Mouse (Mus musculus) embryonic facial prominence, embryonic 15.5 days (tissue): ENCODE measurements around the gene Atp1a4. TPM values are rescaled to one million over a fixed set of nuclear protein-coding genes. Genes with fewer than 3 reads are reported as not detected.

ENCODE experiments used
- ATAC-seq: fragments of 200-750 bp; cut with Nextera tagmentation; 2 replicates; pipeline ENCODE4 v1.8.0; 2017; ENCODE audit warnings: low read depth, moderate TSS enrichment; ENCODE audit not compliant: insufficient number of reproducible peaks, low FRiP score, low TSS enrichment
- H3K27ac ChIP-seq: fragments of 300-500 bp; sonication (generic); replicated peaks from 2 replicates; pipeline ENCODE4 v1.5.1; 2015; ENCODE audit warnings: mild to moderate bottlenecking, inconsistent platforms
- H3K27me3 ChIP-seq: fragments of 300-500 bp; sonication (generic); 2 replicates; pipeline ENCODE4 v1.6.1; 2015; ENCODE audit warnings: inconsistent platforms
- H3K36me3 ChIP-seq: fragments of 300-500 bp; sonication (generic); 2 replicates; pipeline ENCODE4 v1.6.1; 2015; ENCODE audit warnings: mild to moderate bottlenecking, inconsistent platforms
- H3K4me1 ChIP-seq: fragments of 300-500 bp; sonication (generic); 2 replicates; pipeline ENCODE4 v1.6.1; 2015; ENCODE audit warnings: inconsistent platforms
- H3K4me2 ChIP-seq: fragments of 300-500 bp; sonication (generic); replicated peaks from 2 replicates; pipeline ENCODE4 v1.6.1; 2015; ENCODE audit warnings: mild to moderate bottlenecking, inconsistent platforms
- H3K4me3 ChIP-seq: fragments of 300-500 bp; sonication (generic); replicated peaks from 2 replicates; pipeline ENCODE4 v1.5.1; 2015; ENCODE audit warnings: mild to moderate bottlenecking, inconsistent platforms
- H3K9ac ChIP-seq: fragments of 300-500 bp; sonication (generic); 2 replicates; pipeline ENCODE4 v1.6.1; 2015; ENCODE audit warnings: inconsistent platforms
- H3K9me3 ChIP-seq: fragments of 300-500 bp; sonication (generic); replicated peaks from 2 replicates; pipeline ENCODE4 v1.6.1; 2016; ENCODE audit warnings: inconsistent platforms
- WGBS: fragments of 180-500 bp; shearing (Covaris S2); methylation state at CpG from one replicate; pipeline ENCODE4 v1.1.7; 2015; 5-methylcytosine and 5-hydroxymethylcytosine counted together
- polyA plus RNA-seq: library from polyadenylated mRNA; unstranded; fragments of >200 nt; fragmentation: Nextera tagmentation; extraction: Ambion mirVana; gene quantifications from 2 replicates; pipeline ENCODE4 v1.2.1, GENCODE M21; 2015

Gene Atp1a4
- polyA plus RNA-seq, 1 experiment from 2014 or later, result not detected

DNA sequence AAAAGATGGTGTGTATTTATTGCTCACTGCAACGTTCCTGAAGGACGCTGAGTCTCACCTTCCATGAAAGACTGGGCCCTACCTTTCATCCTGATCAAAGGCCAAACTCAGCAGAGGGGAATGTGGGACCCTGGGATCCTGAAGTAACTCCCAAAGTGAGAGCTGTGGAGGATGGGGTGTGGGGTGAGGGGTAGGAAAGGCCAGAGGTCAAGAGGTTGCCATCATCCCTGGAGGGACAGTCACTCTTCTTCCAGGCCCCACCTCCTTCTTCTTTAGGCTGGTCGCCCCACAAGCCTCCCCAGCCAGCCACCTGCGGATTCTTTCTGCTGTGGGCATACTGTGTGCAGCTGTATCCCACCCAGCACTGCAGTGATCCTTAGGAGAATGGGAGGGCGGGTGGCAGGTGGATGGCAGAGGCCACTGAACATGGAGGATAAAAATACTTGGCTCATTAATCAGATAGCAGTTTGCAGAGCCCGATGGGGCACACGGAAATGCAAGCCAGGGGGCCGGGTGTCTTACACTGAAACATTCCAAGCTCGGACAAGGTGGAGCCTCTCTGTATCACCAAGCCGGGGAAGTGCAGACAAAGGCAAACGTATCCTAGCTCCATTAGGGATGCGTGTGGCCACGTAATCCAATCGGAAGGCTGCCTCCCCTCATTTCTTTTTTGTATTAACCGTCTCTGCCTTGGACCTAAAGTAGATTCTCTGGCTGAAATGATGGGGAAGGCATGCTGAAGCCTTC lies 39.9 kb downstream of the Atp1a4 start:
- no peak overlapping the region for H3K4me2 ChIP-seq
- peak overlapping the region; percentile 34; the same call in 1 of the 2 replicates for H3K27ac ChIP-seq
- no peak overlapping the region for H3K4me3 ChIP-seq
- H3K27me3 ChIP-seq, result no peaks in the 10 kb centered on the region
- H3K9ac ChIP-seq, result no peak overlapping the region
- peaks cover 52% of the 10 kb centered on the region for H3K4me1 ChIP-seq
- ATAC-seq, result no peak
- no peaks in the 10 kb centered on the region for H3K9me3 ChIP-seq
- H3K36me3 ChIP-seq, result no peaks in the 10 kb centered on the region
- 54% methylated on average over 15 of the region's 15 CpGs for WGBS

- WGBS, result 1% methylated on average over 5 of the region's 5 CpGs
- peak overlapping the region; percentile 45 for H3K4me2 ChIP-seq
- ATAC-seq, result peak; percentile 39; the same call in 1 of the 2 replicates
- H3K36me3 ChIP-seq, result no peaks in the 10 kb centered on the region
- peak overlapping the region; percentile 31 for H3K4me3 ChIP-seq
- peak overlapping the region; percentile 37 for H3K9ac ChIP-seq
- H3K27me3 ChIP-seq, result no peaks in the 10 kb centered on the region
- no peaks in the 10 kb centered on the region for H3K9me3 ChIP-seq
- H3K4me1 ChIP-seq, result peaks cover 50% of the 10 kb centered on the region
- H3K27ac ChIP-seq, result peak overlapping the region; percentile 86
Observed at GRCm38 (mm10) chr1:172217148-172217547, 41.1 kb downstream of the Atp1a4 start.

- no peak for ATAC-seq
- Histone ChIP-seq H3K4me2 (no peak overlapping the region), H3K9ac (no peak overlapping the region), H3K4me3 (no peak overlapping the region), H3K27me3 (no peaks in the 10 kb centered on the region), H3K27ac (no peak overlapping the region), H3K36me3 (no peaks in the 10 kb centered on the region), H3K4me1 (peaks cover 26% of the 10 kb centered on the region), H3K9me3 (no peaks in the 10 kb centered on the region)
- WGBS, result 51% methylated on average over 3 of the region's 3 CpGs
Observed at GRCm38 (mm10) chr1:172214748-172215147, 43.5 kb downstream of the Atp1a4 start.

- Histone ChIP-seq H3K27ac (0 out of 2 replicates have a peak overlapping the region, but pooled peaks have one; percentile 7), H3K36me3 (no peaks in the 10 kb centered on the region), H3K4me2 (no peak overlapping the region), H3K4me1 (peaks cover 20% of the 10 kb centered on the region), H3K9me3 (no peaks in the 10 kb centered on the region), H3K27me3 (no peaks in the 10 kb centered on the region), H3K9ac (no peak overlapping the region), H3K4me3 (no peak overlapping the region)
- ATAC-seq, result no peak
- 57% methylated on average over 4 of the region's 4 CpGs for WGBS
Observed at GRCm38 (mm10) chr1:172213771-172214170, 44.4 kb downstream of the Atp1a4 start.

- no peak for ATAC-seq
- Histone ChIP-seq H3K27me3 (no peaks in the 10 kb centered on the region), H3K4me3 (no peak overlapping the region), H3K9ac (no peak overlapping the region), H3K36me3 (no peaks in the 10 kb centered on the region), H3K4me2 (no peak overlapping the region), H3K27ac (no peak overlapping the region), H3K9me3 (no peaks in the 10 kb centered on the region), H3K4me1 (peaks cover 18% of the 10 kb centered on the region)
- WGBS, result 52% methylated on average over 5 of the region's 5 CpGs
Observed at GRCm38 (mm10) chr1:172212776-172213175, 45.4 kb downstream of the Atp1a4 start.

DNA sequence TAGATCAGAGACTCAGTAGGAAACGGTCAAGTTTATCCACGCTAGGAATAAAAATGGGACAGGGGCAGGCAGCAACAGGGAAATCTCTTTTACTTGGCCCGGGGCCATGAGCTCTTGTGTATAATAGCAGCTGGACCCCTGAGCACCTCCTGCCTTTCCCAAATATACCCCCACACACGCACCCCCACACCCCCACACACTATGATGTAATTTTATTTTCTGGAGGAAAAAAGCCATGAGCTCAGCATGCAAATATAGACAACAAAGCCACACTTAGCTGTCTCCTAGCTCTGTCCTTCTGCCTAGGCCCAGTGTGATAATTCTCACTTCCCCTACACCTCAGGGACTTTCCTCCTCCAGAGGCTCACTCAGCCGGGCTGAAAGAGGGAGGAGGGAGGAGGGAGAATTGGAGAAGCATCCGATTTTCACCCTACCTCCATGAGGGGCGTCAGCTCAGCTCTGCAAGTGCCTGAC lies 51.1 kb downstream of the Atp1a4 start:
- no peaks in the 10 kb centered on the region for H3K36me3 ChIP-seq
- H3K9me3 ChIP-seq, result no peaks in the 10 kb centered on the region
- H3K4me1 ChIP-seq, result peaks cover 50% of the 10 kb centered on the region
- H3K9ac ChIP-seq, result peak overlapping the region; percentile 62; the same call in 1 of the 2 replicates
- 17% methylated on average over 7 of the region's 7 CpGs for WGBS
- H3K27ac ChIP-seq, result peak overlapping the region; percentile 87
- no peaks in the 10 kb centered on the region for H3K27me3 ChIP-seq
- peak overlapping the region; percentile 64 for H3K4me3 ChIP-seq
- H3K4me2 ChIP-seq, result peak overlapping the region; percentile 52
- no peak for ATAC-seq

DNA sequence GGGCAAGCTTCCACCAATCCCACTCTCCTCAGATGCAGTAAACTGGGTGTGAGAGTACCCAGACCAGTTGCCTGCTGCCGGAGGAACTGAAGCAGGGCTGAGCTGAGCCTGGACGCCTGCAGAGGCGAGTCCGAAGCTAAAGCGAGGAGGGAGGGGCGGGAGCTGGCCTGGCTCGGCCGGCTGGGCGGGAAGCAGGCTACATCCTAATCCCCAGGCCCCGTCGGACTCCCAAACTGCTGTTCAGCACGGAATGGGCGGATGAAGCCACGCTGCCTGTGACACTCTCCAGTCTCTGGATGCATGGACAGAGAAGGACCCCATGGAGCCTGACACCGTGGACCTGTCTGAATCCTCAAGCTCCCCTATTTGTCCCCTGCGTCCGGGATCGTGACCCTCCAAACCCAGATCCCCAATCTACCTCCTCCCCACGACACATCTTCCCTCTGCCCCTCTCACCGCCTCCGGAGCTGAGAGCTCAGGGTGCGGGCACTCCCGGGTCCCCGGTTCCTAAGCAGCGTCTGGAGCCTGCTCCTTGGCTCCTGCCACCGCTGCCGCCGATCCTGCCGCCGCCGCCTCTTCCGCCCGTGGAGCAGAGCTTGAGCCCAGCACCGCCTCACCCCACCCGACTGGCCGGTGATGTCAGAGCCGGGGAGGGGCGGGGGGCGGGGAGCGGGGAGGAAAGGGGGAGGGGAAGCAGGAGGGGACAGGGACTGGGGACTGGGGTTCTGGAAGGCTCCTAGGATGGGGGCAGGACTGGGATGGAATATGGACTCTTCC lies 51.9 kb downstream of the Atp1a4 start, which contains the start of gene Pea15a:
Pea15a (minus strand) TSS at position 664 of the 777 bp plus-strand sequence.
- under 1% methylated on average over 37 of the region's 40 CpGs for WGBS
- ATAC-seq, result peak; percentile 86

DNA sequence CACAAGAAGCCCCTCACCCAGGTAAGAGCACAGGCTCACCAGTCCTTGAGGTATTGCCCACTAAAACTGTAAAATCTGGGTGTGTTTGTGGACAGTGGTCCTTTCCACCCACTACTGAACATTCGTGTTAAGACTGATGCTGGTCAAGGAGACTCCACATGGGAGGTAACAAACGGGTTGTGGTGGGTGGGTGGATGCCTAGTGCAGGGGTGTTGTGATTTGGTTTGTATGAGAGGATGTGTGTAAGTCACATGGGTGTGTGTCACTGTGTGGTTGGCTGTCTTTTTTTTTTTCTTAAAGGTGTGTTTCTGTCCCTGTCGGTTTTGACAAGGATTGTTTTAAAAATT lies 52.5 kb downstream of the Atp1a4 start:
- Histone ChIP-seq H3K4me3 (peak overlapping the region; percentile 64), H3K36me3 (0 out of 2 replicates have a peak, but pooled peaks cover 6% of the 10 kb centered on the region), H3K9me3 (no peaks in the 10 kb centered on the region), H3K27ac (peak overlapping the region; percentile 87; the same call in 1 of the 2 replicates), H3K4me2 (peak overlapping the region; percentile 52), H3K9ac (no peak overlapping the region), H3K27me3 (no peaks in the 10 kb centered on the region), H3K4me1 (peaks cover 65% of the 10 kb centered on the region)
- ATAC-seq, result no peak
- WGBS, result 11% methylated on average over 3 of the region's 3 CpGs

More for the DNA sequence above, 51.9 kb downstream of the Atp1a4 start, which contains the start of gene Pea15a:
- H3K27me3 ChIP-seq, result no peaks in the 10 kb centered on the region
- H3K36me3 ChIP-seq, result no peaks in the 10 kb centered on the region
- H3K4me2 ChIP-seq, result peak within 1 kb of the TSS; percentile 52
- peak within 1 kb of the TSS; percentile 87 for H3K27ac ChIP-seq
- H3K9ac ChIP-seq, result peak within 1 kb of the TSS; percentile 62
- no peaks in the 10 kb centered on the region for H3K9me3 ChIP-seq
- H3K4me3 ChIP-seq, result peak within 1 kb of the TSS; percentile 64
- peaks cover 59% of the 10 kb centered on the region for H3K4me1 ChIP-seq

- H3K27me3 ChIP-seq, result no peaks in the 10 kb centered on the region
- no peak for ATAC-seq
- peaks cover 69% of the 10 kb centered on the region for H3K4me1 ChIP-seq
- 42% methylated on average over 15 of the region's 15 CpGs for WGBS
- peak overlapping the region; percentile 52 for H3K4me2 ChIP-seq
- H3K9ac ChIP-seq, result no peak overlapping the region
- peak overlapping the region; percentile 64 for H3K4me3 ChIP-seq
- H3K27ac ChIP-seq, result 0 out of 2 replicates have a peak overlapping the region, but pooled peaks have one; percentile 45
- peaks cover 10% of the 10 kb centered on the region; the same call in 1 of the 2 replicates for H3K36me3 ChIP-seq
- H3K9me3 ChIP-seq, result no peaks in the 10 kb centered on the region
Observed at GRCm38 (mm10) chr1:172204814-172205740, 53.1 kb downstream of the Atp1a4 start.

GRCm38 (mm10) chr1:172204033-172204813 lies 54.0 kb downstream of the Atp1a4 start:
- Histone ChIP-seq H3K9me3 (no peaks in the 10 kb centered on the region), H3K36me3 (peaks cover 18% of the 10 kb centered on the region), H3K27me3 (no peaks in the 10 kb centered on the region), H3K4me1 (peaks cover 69% of the 10 kb centered on the region), H3K9ac (no peak overlapping the region), H3K4me2 (peak overlapping the region; percentile 6; the same call in 1 of the 2 replicates), H3K4me3 (no peak overlapping the region), H3K27ac (peak overlapping the region; percentile 45)
- no peak for ATAC-seq
- WGBS, result 30% methylated on average over 9 of the region's 9 CpGs
